Mouse (Mus musculus): ENCODE measurements around the gene Ago1. TPM values are rescaled to one million over a fixed set of nuclear protein-coding genes. Genes with fewer than 3 reads are reported as not detected.

Ago1 gene
- total and polyA plus RNA-seq, 3 experiments = 6.9 to 29.0 (median 10.9) TPM

- no peaks in the 10 kb centered on the region for H3K4me1 ChIP-seq (ENCODE audit: control insufficient read depth in 1 of 2, insufficient read depth in 2 of 2)
- in situ Hi-C loops (cut with MboI; ENCODE audit: low pct_ligation_motif_present, low pct_unique_long_range_greater_than_20kb, low sequenced_read_pairs) = no loop called here
- TF ChIP-seq ETS1 (conservative IDR thresholded peaks at IDR 0.05; ENCODE audit: low read depth, low read length) (no peak), MAX (IDR thresholded peaks at IDR 0.05; ENCODE audit: low read length) (no peak), CHD1 (IDR thresholded peaks at IDR 0.05; ENCODE audit: low read depth, low read length) (no peak), NRF1 (IDR thresholded peaks at IDR 0.05; ENCODE audit: low read depth, low read length) (no peak), GABPA (IDR thresholded peaks at IDR 0.05; ENCODE audit: insufficient replicate concordance, low read depth, low read length) (no peak), USF2 (conservative IDR thresholded peaks at IDR 0.05; ENCODE audit: low read depth, low read length) (no peak), POLR2A (IDR thresholded peaks at IDR 0.05; ENCODE audit: low read depth, low read length) (no peak), POLR2AphosphoS2 (IDR thresholded peaks at IDR 0.05; ENCODE audit: low read depth, low read length) (no peak), MEF2A (IDR thresholded peaks at IDR 0.05; ENCODE audit: borderline replicate concordance, low read depth, low read length) (no peak), PAX5 (IDR thresholded peaks at IDR 0.05; ENCODE audit: low read length) (no peak), UBTF (IDR thresholded peaks at IDR 0.05; ENCODE audit: low read depth, low read length) (no peak), SMC3 (IDR thresholded peaks at IDR 0.05; ENCODE audit: low read depth, low read length) (no peak), ZC3H11A (IDR thresholded peaks at IDR 0.05; ENCODE audit: low read depth, low read length) (no peak)
- H3K9me3 ChIP-seq (replicated peaks; ENCODE audit: low read length) = no peaks in the 10 kb centered on the region
- DNase-seq (ENCODE audit: extremely low read depth) = no peak
- no peaks in the 10 kb centered on the region for H3K79me2 ChIP-seq (replicated peaks; ENCODE audit: control insufficient read depth, extremely low read depth, insufficient read depth, poor library complexity, severe bottlenecking)
- H3K4me2 ChIP-seq (ENCODE audit: insufficient read depth, low read depth, poor library complexity, severe bottlenecking) = no peak overlapping the region
- H3K36me3 ChIP-seq (replicated peaks in 1 of 2; ENCODE audit: control insufficient read depth in 1 of 2, insufficient read depth in 1 of 2, low read length in 1 of 2) = peaks cover 44 to 88% of the 10 kb centered on the region in 2 experiments
- no peaks in the 10 kb centered on the region for H3K27me3 ChIP-seq (replicated peaks)
- no peak overlapping the region for H3K27ac ChIP-seq (ENCODE audit: insufficient read depth, low read depth)
- H3K9ac ChIP-seq (ENCODE audit: insufficient read depth, low read depth) = no peak overlapping the region
- dilution Hi-C loops (cut with MboI; ENCODE audit: extremely low pct_ligation_motif_present, extremely low pct_unique_long_range_greater_than_20kb, low sequenced_read_pairs) = no loop called here
- H3K4me3 ChIP-seq (replicated peaks in 1 of 3; ENCODE audit: low read depth in 2 of 3, low read length in 2 of 3, poor library complexity in 1 of 3) = no peak overlapping the region
Observed at GRCm38 (mm10) chr4:126454547-126455254, 13.7 kb downstream of the Ago1 start.

DNA sequence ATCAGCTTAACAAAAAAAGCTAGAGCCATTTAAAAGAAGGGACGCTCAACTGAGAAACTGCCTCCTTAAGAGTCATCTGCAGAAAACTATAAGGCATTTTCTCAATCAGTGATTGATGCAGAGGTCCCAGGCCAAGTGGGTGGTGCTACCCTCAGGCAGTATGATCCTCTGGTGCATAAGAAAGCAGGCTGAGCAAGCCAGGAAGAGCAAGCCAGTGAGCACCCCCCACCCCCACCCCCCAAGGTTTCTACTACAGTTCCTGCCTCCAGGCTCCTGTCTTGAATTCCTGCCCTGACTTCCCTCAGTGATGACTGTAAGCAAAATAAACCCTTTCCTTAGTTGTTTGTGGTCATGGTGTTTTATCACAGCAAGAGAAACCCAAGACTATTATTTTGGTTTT lies 18.1 kb downstream of the Ago1 start:
- Histone ChIP-seq H3K4me2 (ENCODE audit: insufficient read depth, low read depth, poor library complexity, severe bottlenecking) (no peak overlapping the region), H3K9me3 (replicated peaks; ENCODE audit: low read length) (no peaks in the 10 kb centered on the region), H3K27ac (ENCODE audit: insufficient read depth, low read depth) (no peak overlapping the region), H3K79me2 (replicated peaks; ENCODE audit: control insufficient read depth, extremely low read depth, insufficient read depth, poor library complexity, severe bottlenecking) (no peaks in the 10 kb centered on the region), H3K4me3 (replicated peaks in 1 of 3; ENCODE audit: low read depth in 2 of 3, low read length in 2 of 3, poor library complexity in 1 of 3) (no peak overlapping the region), H3K36me3 (replicated peaks in 1 of 2; ENCODE audit: control insufficient read depth in 1 of 2, insufficient read depth in 1 of 2, low read length in 1 of 2) (peaks cover 37 to 80% of the 10 kb centered on the region in 2 experiments), H3K27me3 (replicated peaks) (no peaks in the 10 kb centered on the region), H3K4me1 (ENCODE audit: control insufficient read depth in 1 of 2, insufficient read depth in 2 of 2) (no peaks in the 10 kb centered on the region), H3K9ac (ENCODE audit: insufficient read depth, low read depth) (no peak overlapping the region)
- dilution Hi-C loops (cut with MboI; ENCODE audit: extremely low pct_ligation_motif_present, extremely low pct_unique_long_range_greater_than_20kb, low sequenced_read_pairs) = no loop called here
- no peak for DNase-seq (ENCODE audit: extremely low read depth)
- TF ChIP-seq NELFE (IDR thresholded peaks at IDR 0.05; ENCODE audit: low read depth, low read length) (no peak), SIN3A (IDR thresholded peaks at IDR 0.05; ENCODE audit: low read length) (no peak), CHD1 (IDR thresholded peaks at IDR 0.05; ENCODE audit: low read depth, low read length) (no peak), MAFK (IDR thresholded peaks at IDR 0.05; ENCODE audit: insufficient replicate concordance, low read length) (no peak), PAX5 (IDR thresholded peaks at IDR 0.05; ENCODE audit: low read length) (no peak), ZKSCAN1 (IDR thresholded peaks at IDR 0.05; ENCODE audit: borderline replicate concordance, low read depth, low read length) (no peak), CHD2 (IDR thresholded peaks at IDR 0.05; ENCODE audit: low read length) (no peak)
- in situ Hi-C loops (cut with MboI; ENCODE audit: low pct_ligation_motif_present, low pct_unique_long_range_greater_than_20kb, low sequenced_read_pairs) = no loop called here
